Mouse (Mus musculus) kidney, embryonic 14.5 days (tissue): ENCODE results near the gene A930033H14Rik. TPM values are rescaled to one million over a fixed set of nuclear protein-coding genes. Genes with fewer than 3 reads are reported as not detected.
A peak's percentile ranks its signal among the peaks of the same experiment; 100 is the strongest.

Experiments used
- ATAC-seq: fragments of 200-750 bp; cut with Nextera tagmentation; 2 replicates; pipeline ENCODE4 v1.8.0; 2017; ENCODE audit warnings: moderate number of reproducible peaks, mild to moderate bottlenecking, moderate TSS enrichment, moderate library complexity; ENCODE audit not compliant: low FRiP score, low TSS enrichment
- H3K27ac ChIP-seq: fragments of 300-500 bp; sonication (generic); 2 replicates; pipeline ENCODE4 v1.5.1; 2014; ENCODE audit warnings: low read depth, mild to moderate bottlenecking, low read length, moderate library complexity, mixed read lengths
- H3K27me3 ChIP-seq: fragments of 300-500 bp; sonication (generic); 2 replicates; pipeline ENCODE4 v1.6.1; 2014; ENCODE audit warnings: mild to moderate bottlenecking, low read length; ENCODE audit not compliant: control insufficient read depth, insufficient read depth
- H3K36me3 ChIP-seq: fragments of 300-500 bp; sonication (generic); 2 replicates; pipeline ENCODE4 v1.6.1; 2014; ENCODE audit warnings: low read length, mixed read lengths; ENCODE audit not compliant: control insufficient read depth, insufficient read depth
- H3K4me1 ChIP-seq: fragments of 300-500 bp; sonication (generic); 2 replicates; pipeline ENCODE4 v1.6.1; 2014; ENCODE audit warnings: low read length, mixed read lengths; ENCODE audit not compliant: control insufficient read depth, insufficient read depth
- H3K4me2 ChIP-seq: fragments of 300-500 bp; sonication (generic); replicated peaks from 2 replicates; pipeline ENCODE4 v1.6.1; 2014; ENCODE audit warnings: low read depth, mild to moderate bottlenecking, low read length
- H3K4me3 ChIP-seq: fragments of 300-500 bp; sonication (generic); 2 replicates; pipeline ENCODE4 v1.5.1; 2014; ENCODE audit warnings: mild to moderate bottlenecking, low read length
- H3K9ac ChIP-seq: fragments of 300-500 bp; sonication (generic); 2 replicates; pipeline ENCODE4 v1.6.1; 2014; ENCODE audit warnings: low read depth, mild to moderate bottlenecking, low read length, moderate library complexity
- H3K9me3 ChIP-seq: fragments of 300-500 bp; sonication (generic); 2 replicates; pipeline ENCODE4 v1.6.1; 2016; ENCODE audit warnings: low read length; ENCODE audit not compliant: control insufficient read depth
- WGBS: fragments of 180-500 bp; shearing (Covaris S2); extraction: QIAGEN DNeasy Blood & Tissue Kit; methylation state at CpG from one replicate; pipeline ENCODE4 v1.1.7; 2014; 5-methylcytosine and 5-hydroxymethylcytosine counted together
- polyA plus RNA-seq: library from polyadenylated mRNA; unstranded; fragments of >200 nt; fragmentation: Nextera tagmentation; extraction: Ambion mirVana; gene quantifications from 2 replicates; pipeline ENCODE4 v1.2.1, GENCODE M21; 2014

A930033H14Rik gene
- 1.5 and 2.6 TPM in 2 replicates for polyA plus RNA-seq

- 1% methylated on average over 76 of the region's 84 CpGs for WGBS
- H3K9ac ChIP-seq, result peak within 1 kb of the TSS; percentile 92
Observed at GRCm38 (mm10) chr10:69212542-69213440, at the start of gene A930033H14Rik. A930033H14Rik (minus strand) TSS chr10:69213098.

GRCm38 (mm10) chr10:69259929-69260328 lies 47.0 kb upstream of the A930033H14Rik start:
- H3K4me3 ChIP-seq, result no peak overlapping the region
- H3K9ac ChIP-seq, result no peak overlapping the region
- no peak for ATAC-seq
- 71% methylated on average over 8 of the region's 8 CpGs for WGBS
- H3K4me2 ChIP-seq, result no peak overlapping the region
- no peak overlapping the region for H3K27ac ChIP-seq
- no peaks in the 10 kb centered on the region for H3K36me3 ChIP-seq
- H3K27me3 ChIP-seq, result no peaks in the 10 kb centered on the region
- H3K4me1 ChIP-seq, result peaks cover 32% of the 10 kb centered on the region
- no peaks in the 10 kb centered on the region for H3K9me3 ChIP-seq

More at GRCm38 (mm10) chr10:69212542-69213440, at the start of gene A930033H14Rik:
- Histone ChIP-seq H3K4me3 (peak within 1 kb of the TSS; percentile 80), H3K27ac (peak within 1 kb of the TSS; percentile 99), H3K4me1 (0 out of 2 replicates have a peak, but pooled peaks cover 13% of the 10 kb centered on the region), H3K4me2 (peak within 1 kb of the TSS; percentile 88), H3K27me3 (no peaks in the 10 kb centered on the region), H3K9me3 (no peaks in the 10 kb centered on the region), H3K36me3 (peaks cover 6% of the 10 kb centered on the region; the same call in 1 of the 2 replicates)
- peak; percentile 89 for ATAC-seq

GRCm38 (mm10) chr10:69259161-69259560 lies 46.3 kb upstream of the A930033H14Rik start:
- ATAC-seq, result no peak
- Histone ChIP-seq H3K27me3 (no peaks in the 10 kb centered on the region), H3K9me3 (no peaks in the 10 kb centered on the region), H3K4me3 (no peak overlapping the region), H3K9ac (no peak overlapping the region), H3K4me2 (no peak overlapping the region), H3K4me1 (peaks cover 38% of the 10 kb centered on the region), H3K27ac (peak overlapping the region; percentile 42; the same call in 1 of the 2 replicates), H3K36me3 (no peaks in the 10 kb centered on the region)
- WGBS, result 25% methylated on average over 2 of the region's 2 CpGs

GRCm38 (mm10) chr10:69258588-69258987 lies 45.7 kb upstream of the A930033H14Rik start:
- no peaks in the 10 kb centered on the region for H3K36me3 ChIP-seq
- H3K27me3 ChIP-seq, result no peaks in the 10 kb centered on the region
- no peaks in the 10 kb centered on the region for H3K9me3 ChIP-seq
- 56% methylated on average over 9 of the region's 9 CpGs for WGBS
- H3K4me1 ChIP-seq, result peaks cover 41% of the 10 kb centered on the region
- H3K4me3 ChIP-seq, result no peak overlapping the region
- no peak overlapping the region for H3K9ac ChIP-seq
- H3K27ac ChIP-seq, result peak overlapping the region; percentile 42; the same call in 1 of the 2 replicates
- H3K4me2 ChIP-seq, result no peak overlapping the region
- no peak for ATAC-seq

GRCm38 (mm10) chr10:69257592-69258133 lies 44.8 kb upstream of the A930033H14Rik start:
- Histone ChIP-seq H3K4me2 (no peak overlapping the region), H3K4me3 (no peak overlapping the region), H3K9ac (no peak overlapping the region), H3K27ac (peak overlapping the region; percentile 42; the same call in 1 of the 2 replicates), H3K4me1 (peaks cover 45% of the 10 kb centered on the region), H3K9me3 (no peaks in the 10 kb centered on the region), H3K27me3 (no peaks in the 10 kb centered on the region), H3K36me3 (no peaks in the 10 kb centered on the region)
- ATAC-seq, result no peak
- WGBS, result 64% methylated on average over 6 of the region's 6 CpGs

- WGBS, result 50% methylated on average over 5 of the region's 5 CpGs
- peaks cover 48% of the 10 kb centered on the region for H3K4me1 ChIP-seq
Observed at GRCm38 (mm10) chr10:69255594-69255993, 42.7 kb upstream of the A930033H14Rik start.

GRCm38 (mm10) chr10:69254390-69254847 lies 41.5 kb upstream of the A930033H14Rik start:
- peaks cover 45% of the 10 kb centered on the region for H3K4me1 ChIP-seq
- peak overlapping the region; percentile 27 for H3K4me2 ChIP-seq
- peaks cover 8% of the 10 kb centered on the region; the same call in 1 of the 2 replicates for H3K36me3 ChIP-seq
- H3K27me3 ChIP-seq, result no peaks in the 10 kb centered on the region
- H3K9me3 ChIP-seq, result no peaks in the 10 kb centered on the region
- no peak overlapping the region for H3K4me3 ChIP-seq
- peak overlapping the region; percentile 89 for H3K27ac ChIP-seq
- H3K9ac ChIP-seq, result peak overlapping the region; percentile 31; the same call in 1 of the 2 replicates
- WGBS, result 2% methylated on average over 8 of the region's 8 CpGs
- peak; percentile 90 for ATAC-seq

More at GRCm38 (mm10) chr10:69255594-69255993, 42.7 kb upstream of the A930033H14Rik start:
- no peak for ATAC-seq
- H3K36me3 ChIP-seq, result no peaks in the 10 kb centered on the region; the same call in 1 of the 2 replicates
- H3K4me2 ChIP-seq, result no peak overlapping the region
- no peak overlapping the region for H3K9ac ChIP-seq
- peak overlapping the region; percentile 17; the same call in 1 of the 2 replicates for H3K27ac ChIP-seq
- no peaks in the 10 kb centered on the region for H3K9me3 ChIP-seq
- no peak overlapping the region for H3K4me3 ChIP-seq
- H3K27me3 ChIP-seq, result no peaks in the 10 kb centered on the region

- H3K4me2 ChIP-seq, result no peak overlapping the region
- 46% methylated on average over 5 of the region's 5 CpGs for WGBS
- no peak overlapping the region for H3K4me3 ChIP-seq
- H3K27me3 ChIP-seq, result no peaks in the 10 kb centered on the region
- peak overlapping the region; percentile 89 for H3K27ac ChIP-seq
- H3K9ac ChIP-seq, result no peak overlapping the region
- peaks cover 40% of the 10 kb centered on the region for H3K4me1 ChIP-seq
- H3K36me3 ChIP-seq, result peaks cover 9% of the 10 kb centered on the region; the same call in 1 of the 2 replicates
- H3K9me3 ChIP-seq, result no peaks in the 10 kb centered on the region
- ATAC-seq, result peak; percentile 25; the same call in 1 of the 2 replicates
Observed at GRCm38 (mm10) chr10:69253686-69254080, 40.8 kb upstream of the A930033H14Rik start.
